Mouse (Mus musculus): ENCODE measurements around the gene Tbp. TPM values are rescaled to one million over a fixed set of nuclear protein-coding genes. Genes with fewer than 3 reads are reported as not detected.

The Tbp gene
- polyA plus RNA-seq (2014; fragmentation: Illumina TruSeq; extraction: RNeasy Lipid Tissue Mini Kit (QIAGEN cat#74804); ENCODE audit: low read depth, low replicate concordance): 33.2 TPM

DNA sequence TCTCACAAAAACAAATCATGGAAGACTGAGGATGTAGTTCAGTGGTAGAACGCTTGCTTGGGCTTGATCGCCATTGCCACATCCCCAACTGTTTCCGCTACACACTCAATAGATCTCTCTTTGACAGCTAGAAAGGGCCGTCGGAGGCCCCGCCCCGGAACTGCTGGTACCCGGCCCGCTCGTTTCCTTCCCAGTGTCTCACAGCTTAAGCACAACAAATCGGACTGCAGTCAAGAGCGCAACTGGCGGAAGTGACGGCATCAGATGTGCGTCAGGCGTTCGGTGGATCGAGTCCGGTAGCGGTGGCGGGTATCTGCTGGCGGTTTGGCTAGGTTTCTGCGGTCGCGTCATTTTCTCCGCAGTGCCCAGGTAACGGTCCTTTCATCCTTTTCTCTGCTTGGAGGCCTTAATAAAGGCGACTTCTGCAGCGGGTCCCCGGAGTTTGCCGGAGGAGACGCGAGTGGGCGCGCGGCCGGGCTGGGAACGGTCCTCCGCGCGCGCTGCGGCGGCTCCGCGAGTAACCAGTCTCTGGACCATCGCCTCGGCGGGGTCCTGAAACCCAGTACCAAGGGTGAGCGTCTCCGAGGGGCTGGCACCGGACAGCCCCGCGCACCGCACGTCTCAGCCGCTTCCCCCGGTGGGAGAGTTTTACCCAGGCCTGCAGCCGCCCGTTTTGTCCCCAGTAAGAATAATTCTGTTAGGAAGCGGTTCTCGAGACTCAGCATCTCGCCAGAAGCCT, at the start of gene Tbp, which contains the start of gene Psmb1:
Gene Tbp, plus strand, starts transcription at position 233 of the 739 bp plus-strand sequence.
Gene Psmb1, minus strand, starts transcription at position 96 of the 739 bp plus-strand sequence.

DNA sequence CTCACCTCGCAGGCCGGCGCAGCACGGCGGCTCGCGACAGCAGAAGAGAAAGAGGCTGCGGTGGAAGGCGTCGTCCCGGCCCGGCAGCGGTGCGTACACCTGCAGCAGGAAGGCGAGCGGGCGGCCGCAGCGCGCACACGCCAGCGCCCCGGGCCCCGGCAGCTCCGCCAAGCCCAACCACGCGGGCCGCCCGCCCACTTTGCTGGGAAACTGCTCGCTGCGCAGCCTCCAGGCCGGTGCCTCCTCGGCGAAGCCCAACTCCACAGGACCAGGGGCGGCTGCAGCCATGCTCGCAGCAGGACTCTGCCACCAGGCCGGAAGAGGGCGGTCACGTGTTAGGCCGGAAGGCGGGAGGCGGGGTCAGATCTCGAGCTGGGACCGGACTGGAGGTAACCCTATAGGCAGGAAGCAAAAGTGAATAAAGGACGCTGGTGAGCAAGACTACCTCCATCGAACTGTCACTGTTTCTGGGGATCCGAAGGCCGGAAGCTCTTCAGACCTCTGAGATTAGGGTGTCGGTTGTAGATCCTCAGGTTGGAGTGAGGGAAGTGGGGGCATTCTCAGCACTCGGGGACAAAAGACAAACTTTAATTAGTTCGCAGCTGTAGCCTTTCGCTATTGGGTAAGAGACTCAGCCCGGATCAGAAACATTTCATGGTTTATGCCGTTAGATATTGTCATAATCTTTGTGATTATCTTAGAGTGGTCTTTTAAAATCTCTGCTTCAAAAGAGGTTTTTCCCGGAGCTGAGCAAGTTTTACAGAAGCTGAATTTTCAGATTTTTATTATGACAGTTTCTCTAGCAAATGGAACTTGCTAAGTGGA, 27.5 kb downstream of the Tbp start, which contains the start of gene Pdcd2:
Gene Pdcd2, minus strand, starts transcription at position 316 of the 825 bp plus-strand sequence.

GRCm38 (mm10) chr17:15564014-15564927, 64.6 kb downstream of the Tbp start, which contains the start of gene Prdm9:
Prdm9 (minus strand) TSS chr17:15564354.

Other genes starting within 250 kb of the Tbp start
- 2.3 TPM for gene Dll1, start 123.0 kb upstream of the Tbp start, polyA plus RNA-seq (2014; fragmentation: Illumina TruSeq; extraction: RNeasy Lipid Tissue Mini Kit (QIAGEN cat#74804); ENCODE audit: low read depth, low replicate concordance)
- gene Fam120b, start 103.7 kb upstream of the Tbp start, polyA plus RNA-seq (2014; fragmentation: Illumina TruSeq; extraction: RNeasy Lipid Tissue Mini Kit (QIAGEN cat#74804); ENCODE audit: low read depth, low replicate concordance): 10.6 TPM
- 131 TPM for gene Psmb1, start 137 bp upstream of the Tbp start, polyA plus RNA-seq (2014; fragmentation: Illumina TruSeq; extraction: RNeasy Lipid Tissue Mini Kit (QIAGEN cat#74804); ENCODE audit: low read depth, low replicate concordance)
- 34.9 TPM for gene Pdcd2, start 27.4 kb downstream of the Tbp start, polyA plus RNA-seq (2014; fragmentation: Illumina TruSeq; extraction: RNeasy Lipid Tissue Mini Kit (QIAGEN cat#74804); ENCODE audit: low read depth, low replicate concordance)
- gene Prdm9, start 64.5 kb downstream of the Tbp start, polyA plus RNA-seq (2014; fragmentation: Illumina TruSeq; extraction: RNeasy Lipid Tissue Mini Kit (QIAGEN cat#74804); ENCODE audit: low read depth, low replicate concordance): 7.0 TPM
- gene Chd1, start 205.1 kb downstream of the Tbp start, polyA plus RNA-seq (2014; fragmentation: Illumina TruSeq; extraction: RNeasy Lipid Tissue Mini Kit (QIAGEN cat#74804); ENCODE audit: low read depth, low replicate concordance): 18.6 TPM